Mouse (Mus musculus): Measurements from ENCODE around the gene Kcnj4. TPM values are rescaled to one million over a fixed set of nuclear protein-coding genes. Genes with fewer than 3 reads are reported as not detected.
A peak's percentile ranks its signal among the peaks of the same experiment; 100 is the strongest.
"Not testable (repeated sequence)": the region's sequence is repeated elsewhere in the genome, so short reads cannot be mapped to it uniquely, and the experiment has no call there.

Gene Kcnj4
- polyA plus RNA-seq, 1 experiment from 2014 or later, result 3.8 TPM

DNA sequence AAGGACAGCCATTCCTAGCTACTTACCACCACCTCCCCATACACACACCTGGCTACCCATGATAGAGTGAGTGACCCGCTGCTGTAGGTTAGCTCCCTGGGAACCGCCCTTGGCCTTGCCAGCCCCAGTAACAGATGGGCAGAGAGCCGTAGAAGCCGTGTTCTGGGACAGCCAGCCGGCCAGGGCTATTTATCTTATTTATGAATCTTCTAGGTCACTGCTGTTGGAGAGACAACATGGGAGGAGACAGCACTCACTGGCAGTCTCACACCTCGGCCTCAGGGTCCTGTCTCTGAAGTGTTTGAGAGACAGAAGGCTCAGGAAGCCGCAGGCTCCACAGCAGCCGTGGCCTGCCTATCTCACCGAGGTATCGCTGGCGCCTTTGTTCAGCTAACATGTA, 15.6 kb downstream of the Kcnj4 start:
- ChIA-PET POLR2A (no interaction called here), CTCF (no interaction called here)
- ATAC-seq (no peak), DNase-seq (ENCODE audit: low read depth, low spot score) (no peak)
- in situ Hi-C loops (cut with MboI; ENCODE audit: low pct_unique_long_range_greater_than_20kb), result no loop called here
- peaks cover 16% of the 10 kb centered on the region for H3K27me3 ChIP-seq
- TF ChIP-seq CTCF (IDR thresholded peaks at IDR 0.05), result no peak

DNA sequence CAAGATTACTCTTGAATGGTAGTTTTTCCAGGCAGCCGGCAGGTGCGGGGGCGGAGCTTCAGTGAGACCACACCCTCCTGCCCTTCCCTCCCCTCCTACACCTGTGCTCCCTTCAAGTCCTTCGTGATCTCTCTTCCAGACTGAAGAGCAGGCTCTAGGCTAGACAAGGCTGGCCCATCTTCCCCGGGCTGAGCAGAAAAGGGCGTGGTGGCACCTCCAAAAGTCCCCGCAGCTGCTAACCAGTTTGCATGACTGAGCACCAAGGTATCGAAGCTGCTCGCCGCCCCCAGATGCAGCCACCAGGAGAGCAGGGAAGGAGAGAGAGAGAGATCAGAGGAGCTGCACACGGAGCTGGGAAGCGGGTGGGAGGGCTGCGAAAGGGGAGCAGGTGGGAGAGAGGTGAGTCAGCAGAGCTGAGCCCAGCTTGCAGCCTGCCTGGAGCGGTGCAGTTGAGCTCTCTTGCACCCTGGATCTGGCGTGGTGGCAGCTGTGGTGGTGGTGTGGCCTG, 23.8 kb downstream of the Kcnj4 start:
- no peaks in the 10 kb centered on the region for H3K27me3 ChIP-seq
- DNase-seq (ENCODE audit: low read depth, low spot score) (no peak), ATAC-seq (no peak)
- in situ Hi-C loops (cut with MboI; ENCODE audit: low pct_unique_long_range_greater_than_20kb), result no loop called here
- CTCF ChIA-PET, result interaction anchor here (0.8 kb wide), 1 partner anchor 35 kb away, joined by 3 read pairs; the partner anchor contains the start of gene Kdelr3
- POLR2A ChIA-PET, result no interaction called here
- no peak for TF ChIP-seq CTCF (IDR thresholded peaks at IDR 0.05)

DNA sequence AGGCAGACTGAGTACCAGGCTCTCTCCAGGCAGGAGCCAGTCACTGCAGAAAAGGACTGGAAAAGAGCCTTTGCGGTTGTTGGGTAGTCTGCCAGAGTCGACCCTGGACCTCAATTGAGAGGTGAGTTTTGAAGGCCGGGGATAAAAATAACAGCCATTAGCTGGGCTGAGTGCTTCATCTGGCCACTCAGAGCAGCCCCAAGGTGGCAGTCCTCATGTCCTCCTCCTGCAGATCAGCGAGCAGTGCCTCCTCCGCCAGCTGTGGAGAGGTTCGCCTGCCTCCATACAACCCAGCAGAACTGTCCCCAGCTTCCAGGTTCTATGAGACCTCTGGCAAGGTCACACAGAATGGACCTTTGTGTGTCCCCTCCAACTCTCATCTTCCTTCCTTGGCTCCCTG, 27.8 kb downstream of the Kcnj4 start:
- POLR2A ChIA-PET, result no interaction called here
- in situ Hi-C loops (cut with MboI; ENCODE audit: low pct_unique_long_range_greater_than_20kb), result no loop called here
- ATAC-seq, result no peak
- DNase-seq (ENCODE audit: low read depth, low spot score), result no peak
- CTCF ChIA-PET, result no interaction called here
- no peak for TF ChIP-seq CTCF (IDR thresholded peaks at IDR 0.05)
- no peaks in the 10 kb centered on the region for H3K27me3 ChIP-seq

DNA sequence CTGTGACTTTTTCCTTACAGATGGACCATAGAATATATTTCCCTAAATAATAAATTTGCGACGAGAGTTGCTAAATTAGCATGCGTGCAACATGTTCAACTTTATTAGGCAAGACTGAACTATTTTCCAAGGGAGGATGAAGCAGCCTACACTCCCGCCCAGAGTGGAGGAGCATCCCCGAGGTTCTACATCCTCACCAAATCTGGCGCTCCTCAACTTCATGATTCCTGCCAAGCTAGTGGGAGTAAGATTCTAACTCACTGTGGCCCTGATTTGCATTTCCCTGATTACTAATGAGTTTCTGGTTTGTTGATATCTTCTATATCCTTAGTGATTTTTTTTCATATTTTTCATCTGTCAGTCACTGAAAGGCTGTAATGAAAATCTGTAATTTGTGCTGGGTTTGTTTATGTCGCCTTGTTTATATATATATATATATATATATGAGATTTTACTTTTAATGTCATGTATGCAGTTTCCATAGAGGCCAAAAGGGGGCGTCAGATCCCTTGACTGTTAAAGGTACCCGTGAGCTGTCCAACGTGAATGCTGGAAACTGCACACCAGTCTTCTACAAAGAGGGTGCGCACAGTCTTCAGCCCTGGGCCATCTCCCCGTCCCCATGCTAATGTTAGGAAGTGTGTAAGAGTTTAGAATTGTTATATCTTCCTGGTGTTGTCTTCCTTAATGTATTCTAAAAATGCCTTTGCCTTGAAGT, 31.2 kb downstream of the Kcnj4 start:
- no peak for TF ChIP-seq CTCF (IDR thresholded peaks at IDR 0.05)
- ATAC-seq (no peak), DNase-seq (ENCODE audit: low read depth, low spot score) (no peak)
- ChIA-PET POLR2A (no interaction called here), CTCF (no interaction called here)
- in situ Hi-C loops (cut with MboI; ENCODE audit: low pct_unique_long_range_greater_than_20kb), result no loop called here
- H3K27me3 ChIP-seq, result no peaks in the 10 kb centered on the region

DNA sequence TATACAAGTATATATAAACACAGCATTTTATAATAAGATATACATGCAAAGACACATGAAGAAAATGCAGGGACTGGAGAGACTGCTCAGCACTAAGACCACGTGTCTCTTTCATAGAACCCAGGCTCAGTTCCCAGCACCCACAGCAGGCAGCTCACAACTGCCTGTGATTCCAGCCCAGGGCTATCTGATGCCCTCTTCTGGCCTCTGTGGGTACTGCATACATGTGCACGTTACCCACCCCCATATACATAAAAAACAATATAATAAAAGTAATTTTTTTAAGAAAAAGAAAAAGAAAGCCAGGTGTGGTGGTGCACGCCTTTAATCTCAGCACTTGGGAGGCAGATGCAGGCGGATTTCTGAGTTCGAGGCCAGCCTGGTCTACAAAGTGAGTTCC, 32.0 kb downstream of the Kcnj4 start:
- no peak for TF ChIP-seq CTCF (IDR thresholded peaks at IDR 0.05)
- H3K27me3 ChIP-seq, result no peaks in the 10 kb centered on the region
- ChIA-PET CTCF (no interaction called here), POLR2A (no interaction called here)
- no peak for DNase-seq (ENCODE audit: low read depth, low spot score)
- in situ Hi-C loops (cut with MboI; ENCODE audit: low pct_unique_long_range_greater_than_20kb), result no loop called here
- ATAC-seq, result no peak

DNA sequence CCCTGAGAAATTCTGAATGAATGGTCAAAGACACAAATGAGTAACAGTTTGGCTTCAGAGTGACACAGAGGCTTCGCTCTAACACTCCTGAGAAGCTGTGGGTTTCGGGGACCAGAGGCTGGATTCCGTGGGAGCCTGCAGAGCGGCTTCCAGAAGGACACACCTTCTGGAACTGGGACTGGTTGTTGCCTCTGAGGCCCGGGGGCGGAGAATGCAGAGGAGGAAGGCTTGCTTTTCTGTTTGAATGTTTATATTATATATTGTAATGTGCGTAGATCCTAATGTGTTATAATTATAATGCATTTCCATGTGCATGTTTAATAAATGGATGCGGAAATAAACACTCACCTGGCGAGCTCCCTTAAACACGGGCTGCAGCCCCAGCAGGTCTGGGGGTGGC, 33.9 kb downstream of the Kcnj4 start:
- DNase-seq (ENCODE audit: low read depth, low spot score) (no peak), ATAC-seq (no peak)
- in situ Hi-C loops (cut with MboI; ENCODE audit: low pct_unique_long_range_greater_than_20kb), result no loop called here
- ChIA-PET CTCF (no interaction called here), POLR2A (no interaction called here)
- H3K27me3 ChIP-seq, result no peaks in the 10 kb centered on the region
- TF ChIP-seq CTCF (IDR thresholded peaks at IDR 0.05), result no peak

DNA sequence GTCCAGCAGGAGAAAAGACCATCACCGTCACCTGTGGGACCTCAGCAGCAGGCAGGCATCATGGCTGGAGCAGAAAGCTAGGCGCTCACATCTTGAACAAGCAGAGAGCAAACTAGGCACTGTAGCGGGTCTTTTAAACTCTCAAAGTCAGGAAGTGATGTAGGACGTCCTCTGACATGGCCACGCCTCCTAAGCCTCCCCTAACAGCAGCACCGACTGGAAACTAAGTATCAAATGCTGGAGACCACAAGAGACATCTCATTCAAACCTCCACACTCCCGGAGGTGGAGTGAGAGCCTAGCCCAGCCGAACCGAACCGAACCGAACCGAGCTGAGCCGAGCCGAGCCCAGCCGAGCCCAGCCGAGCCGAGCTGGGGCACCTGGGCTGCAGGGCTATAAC, 34.5 kb downstream of the Kcnj4 start:
- in situ Hi-C loops (cut with MboI; ENCODE audit: low pct_unique_long_range_greater_than_20kb), result no loop called here
- POLR2A ChIA-PET, result no interaction called here
- CTCF ChIA-PET, result no interaction called here
- no peaks in the 10 kb centered on the region for H3K27me3 ChIP-seq
- DNase-seq (ENCODE audit: low read depth, low spot score) (no peak), ATAC-seq (no peak)
- TF ChIP-seq CTCF (IDR thresholded peaks at IDR 0.05), result no peak

DNA sequence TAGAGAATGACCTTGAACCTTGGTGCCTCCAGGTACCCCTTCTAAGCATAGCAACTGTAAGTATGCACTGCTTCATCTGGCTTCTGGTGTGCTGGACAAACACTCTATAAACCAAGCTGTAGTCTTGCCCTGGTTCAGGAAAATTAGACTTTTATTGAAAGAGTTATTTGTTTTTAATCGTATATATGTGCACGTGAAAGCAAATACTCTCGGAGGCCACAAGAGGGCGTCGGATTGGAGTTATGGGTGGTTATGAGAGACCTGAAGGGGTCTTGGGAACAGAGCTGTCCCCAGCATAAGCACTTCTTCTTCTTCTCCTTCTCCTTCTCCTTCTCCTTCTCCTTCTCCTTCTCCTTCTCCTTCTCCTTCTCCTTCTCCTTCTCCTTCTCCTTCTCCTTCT, 35.5 kb downstream of the Kcnj4 start:
- in situ Hi-C loops (cut with MboI; ENCODE audit: low pct_unique_long_range_greater_than_20kb), result loop anchor here (5.0 kb wide), 3 partner anchors 57 to 237 kb away; partner anchors contain the start of gene Dmc1
- no peak for TF ChIP-seq CTCF (IDR thresholded peaks at IDR 0.05)
- DNase-seq (ENCODE audit: low read depth, low spot score), result no peak
- POLR2A ChIA-PET, result no interaction called here
- H3K27me3 ChIP-seq, result no peaks in the 10 kb centered on the region
- ATAC-seq, result no peak
- CTCF ChIA-PET, result no interaction called here

DNA sequence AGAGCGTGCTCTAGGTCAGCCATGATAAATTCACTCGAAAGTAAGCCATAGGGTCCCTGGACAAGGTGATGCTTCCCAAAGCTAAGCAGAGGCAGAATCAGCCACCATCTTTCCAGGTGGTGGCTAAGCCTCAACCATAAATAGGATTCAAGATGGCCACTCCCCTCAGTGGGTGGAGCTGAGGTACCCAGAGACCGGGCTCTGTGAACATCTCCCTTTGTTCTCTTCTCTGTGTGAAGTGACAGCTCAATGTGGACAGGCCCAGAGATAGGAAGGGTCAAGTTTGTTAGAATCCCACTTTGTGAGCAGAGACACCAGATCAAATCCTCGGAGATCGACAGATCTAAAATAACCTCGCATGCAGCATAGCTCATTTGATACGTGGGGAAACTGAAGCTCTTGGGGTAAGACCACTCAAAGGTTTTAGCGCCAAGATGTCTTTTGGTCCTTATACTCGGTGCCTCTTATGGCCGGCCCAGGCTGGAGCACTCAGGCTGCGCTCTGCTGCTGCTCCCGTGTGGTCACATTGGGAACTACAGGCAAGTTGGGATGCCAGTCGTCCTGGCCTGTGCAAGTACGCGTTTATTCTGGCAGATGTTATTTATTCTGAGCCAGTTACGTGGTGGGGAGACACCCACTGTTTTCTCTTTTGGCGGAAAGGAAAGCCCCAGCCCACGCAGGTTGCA, 38.3 kb downstream of the Kcnj4 start:
- DNase-seq (ENCODE audit: low read depth, low spot score) (no peak), ATAC-seq (peak; percentile 41)
- in situ Hi-C loops (cut with MboI; ENCODE audit: low pct_unique_long_range_greater_than_20kb), result loop anchor here (5.0 kb wide), 3 partner anchors 54 to 234 kb away; partner anchors contain the start of gene Dmc1
- ChIA-PET POLR2A (interaction anchor here (2.2 kb wide), 1 partner anchor 224 kb away, joined by 7 read pairs; no protein-coding TSS in a partner anchor), CTCF (interaction anchor here (0.6 to 2.1 kb wide), 24 partner anchors 10 to 238 kb away, joined by 3 to 15 read pairs (median 3); partner anchors contain the start of gene Pick1)
- H3K27me3 ChIP-seq, result no peaks in the 10 kb centered on the region
- peak; percentile 99 for TF ChIP-seq CTCF (IDR thresholded peaks at IDR 0.05)

DNA sequence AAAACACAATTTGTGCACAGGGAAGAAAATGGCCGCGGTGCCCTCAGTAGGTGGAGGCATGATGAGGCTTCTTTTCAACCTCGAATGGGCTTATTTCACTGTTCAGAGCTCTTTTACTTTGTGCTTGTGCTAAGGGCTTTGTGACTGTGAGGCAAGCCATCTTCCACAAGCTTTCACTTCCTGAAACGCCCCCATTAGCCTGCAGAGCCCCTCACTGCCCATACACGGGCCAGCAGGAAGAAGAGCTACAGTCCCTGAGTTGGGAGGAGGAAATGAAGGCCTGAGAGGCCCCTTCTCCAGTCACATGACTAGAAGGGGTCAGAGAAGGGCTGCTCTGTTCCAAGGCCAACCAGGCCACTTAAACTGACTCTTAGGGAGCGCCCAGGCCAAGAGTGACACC, 48.5 kb downstream of the Kcnj4 start:
- no peak for DNase-seq (ENCODE audit: low read depth, low spot score)
- TF ChIP-seq CTCF (IDR thresholded peaks at IDR 0.05), result no peak
- H3K27me3 ChIP-seq, result no peaks in the 10 kb centered on the region
- no peak for ATAC-seq
- CTCF ChIA-PET, result interaction anchor here (1.0 to 1.2 kb wide), 2 partner anchors 10 to 11 kb away, joined by 3 to 7 read pairs; no protein-coding TSS in a partner anchor
- POLR2A ChIA-PET, result no interaction called here
- in situ Hi-C loops (cut with MboI; ENCODE audit: low pct_unique_long_range_greater_than_20kb), result no loop called here

DNA sequence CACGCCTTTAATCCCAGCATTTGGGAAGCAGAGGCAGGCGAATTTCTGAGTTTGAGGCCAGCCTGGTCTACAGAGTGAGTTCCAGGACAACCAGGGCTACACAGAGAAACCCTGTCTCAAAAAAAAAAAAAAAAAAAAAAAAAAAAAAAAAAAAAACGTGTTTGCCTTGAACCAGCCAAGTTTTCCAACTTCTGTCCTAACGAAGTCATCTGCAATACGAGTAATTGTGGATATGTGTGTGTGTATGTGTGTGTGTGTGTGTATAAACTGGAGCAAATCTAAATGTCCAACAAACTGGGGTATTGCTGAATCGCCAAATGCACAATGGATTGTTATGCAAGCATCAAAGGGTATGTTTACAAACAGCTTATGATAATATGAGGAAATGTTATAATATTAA, 48.9 kb downstream of the Kcnj4 start:
- ATAC-seq; POLR2A ChIA-PET; DNase-seq (ENCODE audit: low read depth, low spot score); in situ Hi-C loops (cut with MboI; ENCODE audit: low pct_unique_long_range_greater_than_20kb); H3K27me3 ChIP-seq: not testable (repeated sequence)
- CTCF ChIA-PET, result interaction anchor here (1.0 to 1.2 kb wide), 2 partner anchors 10 to 11 kb away, joined by 3 to 7 read pairs; no protein-coding TSS in a partner anchor

Measured in Patski (cell line).